Mouse (Mus musculus): Measurements from ENCODE around the gene Nav2.

- TF ChIP-seq CTCF (IDR thresholded peaks at IDR 0.05; ENCODE audit: borderline replicate concordance, extremely low read depth, insufficient read depth, insufficient read length) (no peak), POLR2A (IDR thresholded peaks at IDR 0.05; ENCODE audit: borderline replicate concordance, extremely low read depth, insufficient read depth, insufficient read length, poor library complexity, severe bottlenecking) (no peak)
Observed at GRCm38 (mm10) chr7:48867576-48867975, 40.9 kb upstream of the Nav2 start.
